Mouse (Mus musculus): ENCODE measurements at regions not wholly inside any gene's neighbourhood (a gene's known extent, or its start where the extent isn't known, plus 50 kb on each side); places are given as distances from the start of the nearest gene placed in this dataset.

GRCm38 (mm10) chr10:65969770-65970169 is 1126.2 kb upstream of the Jmjd1c start:
- H3K36me3 ChIP-seq (ENCODE audit: control insufficient read depth, insufficient read depth, low read length) = no peaks in the 10 kb centered on the region
- H3K4me3 ChIP-seq (ENCODE audit: low read depth, low read length) = no peak overlapping the region
- no peaks in the 10 kb centered on the region for H3K4me1 ChIP-seq (replicated peaks; ENCODE audit: control insufficient read depth, insufficient read depth, low read length)
- WGBS = 90% methylated on average over 1 of the region's 1 CpGs
- no peaks in the 10 kb centered on the region for H3K9me3 ChIP-seq (ENCODE audit: control insufficient read depth, low read length)
- no peak for ATAC-seq (replicated peaks; ENCODE audit: low FRiP score, low TSS enrichment, low read depth)
- H3K27me3 ChIP-seq (replicated peaks; ENCODE audit: control insufficient read depth, insufficient read depth, low read length) = no peaks in the 10 kb centered on the region
- DNase-seq (ENCODE audit: low spot score) = no peak
- H3K4me2 ChIP-seq (ENCODE audit: low read length) = no peak overlapping the region
- H3K9ac ChIP-seq (ENCODE audit: low read length) = no peak overlapping the region
- no peak overlapping the region for H3K27ac ChIP-seq (ENCODE audit: low read depth)

All from intestine, embryonic 14.5 days (tissue).